Mouse (Mus musculus): ENCODE data around the gene Pop4. TPM values are rescaled to one million over a fixed set of nuclear protein-coding genes. Genes with fewer than 3 reads are reported as not detected.
A peak's percentile ranks its signal among the peaks of the same experiment; 100 is the strongest.
"Not testable (repeated sequence)": the region's sequence is repeated elsewhere in the genome, so short reads cannot be mapped to it uniquely, and the experiment has no call there.

Pop4 gene
- 77.0 and 77.1 TPM in 2 replicates for polyA plus RNA-seq (2016; fragmentation: Nextera tagmentation; extraction: Ambion mirVana)

DNA sequence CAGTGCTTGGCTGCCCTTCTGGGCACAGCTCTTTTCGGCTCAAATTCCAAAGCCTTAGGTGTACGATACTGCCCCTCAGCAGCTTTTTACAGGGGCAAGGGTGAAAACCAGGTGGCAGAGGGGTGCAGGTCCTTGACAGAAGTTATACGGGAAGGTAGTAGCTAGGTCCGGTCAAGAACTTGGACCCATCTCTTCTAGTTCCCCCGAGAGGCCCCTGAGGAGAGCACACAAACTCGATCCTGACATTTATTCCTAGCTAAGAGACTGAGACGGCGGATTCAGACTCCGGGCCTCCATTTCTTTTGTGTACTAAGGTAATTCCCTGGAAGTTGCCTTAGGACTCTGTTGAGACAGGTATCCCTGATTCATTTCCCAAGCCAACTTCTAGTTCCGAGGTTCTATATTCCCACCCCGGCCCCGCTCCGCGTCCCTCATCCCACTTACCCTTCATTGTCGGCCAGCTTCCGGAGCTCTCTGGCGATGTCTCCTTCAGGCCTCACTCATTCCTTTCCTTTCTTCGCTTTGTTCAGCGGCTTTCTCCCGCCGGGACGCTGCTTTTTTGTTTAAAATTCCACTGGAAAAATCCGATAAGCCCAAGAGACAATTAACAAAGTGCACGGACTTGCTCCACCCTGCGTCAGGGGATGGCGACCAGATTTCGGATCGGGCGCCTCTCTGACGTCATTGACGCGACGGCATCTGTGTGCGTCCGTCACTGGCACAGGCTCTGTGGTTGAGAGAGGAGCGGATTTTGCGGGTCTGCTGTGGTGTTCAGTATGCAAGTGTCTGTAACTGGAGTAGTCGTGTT lies at the start of gene Pop4:
TSS of gene Pop4 (minus strand) at position 721 of the 808 bp plus-strand sequence.
- Histone ChIP-seq H3K4me3 (replicated peaks) (peak within 1 kb of the TSS; percentile 75), H3K4me2 (peak within 1 kb of the TSS; percentile 88), H3K36me3 (peaks cover 30% of the 10 kb centered on the region), H3K27me3 (no peaks in the 10 kb centered on the region), H3K9ac (replicated peaks) (peak within 1 kb of the TSS; percentile 77), H3K4me1 (replicated peaks) (peaks cover 14% of the 10 kb centered on the region), H3K9me3 (no peaks in the 10 kb centered on the region), H3K27ac (peak within 1 kb of the TSS; percentile 69)
- under 1% methylated on average over 38 of the region's 38 CpGs for WGBS
- peak; percentile 91 for ATAC-seq (ENCODE audit: insufficient number of reproducible peaks, insufficient read depth, low FRiP score, low TSS enrichment, low read depth)

DNA sequence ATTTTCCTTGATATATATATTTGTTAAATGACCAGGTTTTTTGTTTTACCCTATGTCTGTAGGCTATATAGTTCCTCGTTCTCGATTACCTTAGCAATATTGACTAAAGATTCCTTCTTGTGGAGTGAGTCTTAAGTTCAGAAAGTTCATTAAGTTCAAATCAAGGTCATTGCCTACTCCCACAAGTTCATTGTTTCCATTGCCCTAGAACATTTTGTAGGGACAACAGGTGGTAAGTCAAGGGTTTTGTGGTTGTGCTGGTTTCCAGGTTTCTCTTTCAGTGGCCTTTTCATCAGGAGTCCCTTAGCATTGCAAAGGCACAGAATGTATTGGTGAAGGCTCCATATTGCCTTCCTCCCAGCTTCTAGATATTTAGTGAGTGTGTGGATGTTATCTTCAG lies 49.4 kb upstream of the Pop4 start:
- H3K4me1 ChIP-seq (replicated peaks), result no peaks in the 10 kb centered on the region
- H3K36me3 ChIP-seq, result no peaks in the 10 kb centered on the region
- H3K9ac ChIP-seq (replicated peaks), result no peak overlapping the region
- H3K4me2 ChIP-seq, result no peak overlapping the region
- no peaks in the 10 kb centered on the region for H3K9me3 ChIP-seq
- no peak overlapping the region for H3K27ac ChIP-seq
- no peak overlapping the region for H3K4me3 ChIP-seq (replicated peaks)
- H3K27me3 ChIP-seq, result no peaks in the 10 kb centered on the region
- WGBS, result 91% methylated on average over 2 of the region's 2 CpGs
- ATAC-seq (ENCODE audit: insufficient number of reproducible peaks, insufficient read depth, low FRiP score, low TSS enrichment, low read depth), result no peak

DNA sequence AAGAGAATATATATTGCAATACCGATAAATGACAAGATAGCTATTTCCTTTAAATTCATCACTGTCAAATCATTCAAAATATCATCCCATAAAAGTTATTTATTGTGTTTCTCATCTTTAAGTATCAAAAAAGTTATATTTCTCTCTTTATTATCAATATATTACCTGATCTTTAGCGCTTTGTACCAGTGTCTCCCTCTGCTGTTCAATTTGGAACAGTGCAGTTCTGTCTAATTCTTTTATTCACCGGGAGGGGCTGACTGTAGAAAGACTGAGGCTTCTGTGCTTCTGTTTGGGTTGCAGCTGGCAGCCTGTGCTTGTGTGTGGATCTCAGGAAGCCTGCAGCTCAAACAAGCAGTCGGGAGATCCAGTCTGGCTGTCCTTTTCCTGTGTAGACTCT lies 11.0 kb upstream of the Pop4 start:
- H3K27ac ChIP-seq; H3K9me3 ChIP-seq; H3K4me2 ChIP-seq; H3K4me3 ChIP-seq (replicated peaks); H3K36me3 ChIP-seq; H3K4me1 ChIP-seq (replicated peaks); ATAC-seq (ENCODE audit: insufficient number of reproducible peaks, insufficient read depth, low FRiP score, low TSS enrichment, low read depth); H3K27me3 ChIP-seq; H3K9ac ChIP-seq (replicated peaks): not testable (repeated sequence)
- WGBS, result 33% methylated on average over 4 of the region's 4 CpGs

DNA sequence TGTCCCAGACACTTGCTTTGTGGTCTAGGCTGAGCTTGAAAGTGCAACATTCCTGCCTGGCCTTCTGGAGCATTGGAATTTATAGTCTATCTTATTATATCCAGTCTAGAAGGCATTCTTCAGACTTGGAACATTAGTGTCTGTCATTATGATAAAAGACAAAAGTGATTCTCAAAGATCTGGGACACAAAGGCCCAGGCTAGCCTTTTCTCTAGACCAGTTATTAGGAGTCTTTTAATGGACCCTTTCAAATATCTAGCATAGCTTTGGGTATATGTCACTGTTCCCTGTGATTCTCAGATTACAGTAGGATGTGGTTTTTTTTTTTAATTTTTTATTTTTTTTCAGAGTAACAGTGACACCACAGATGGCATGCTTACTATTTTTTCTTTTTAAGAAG lies 1.3 kb upstream of the Pop4 start:
- Histone ChIP-seq H3K9ac (replicated peaks) (no peak overlapping the region), H3K27ac (no peak overlapping the region), H3K4me1 (replicated peaks) (peaks cover 14% of the 10 kb centered on the region), H3K36me3 (peaks cover 14% of the 10 kb centered on the region), H3K27me3 (no peaks in the 10 kb centered on the region), H3K4me3 (replicated peaks) (no peak overlapping the region), H3K9me3 (no peaks in the 10 kb centered on the region), H3K4me2 (no peak overlapping the region)
- no peak for ATAC-seq (ENCODE audit: insufficient number of reproducible peaks, insufficient read depth, low FRiP score, low TSS enrichment, low read depth)

DNA sequence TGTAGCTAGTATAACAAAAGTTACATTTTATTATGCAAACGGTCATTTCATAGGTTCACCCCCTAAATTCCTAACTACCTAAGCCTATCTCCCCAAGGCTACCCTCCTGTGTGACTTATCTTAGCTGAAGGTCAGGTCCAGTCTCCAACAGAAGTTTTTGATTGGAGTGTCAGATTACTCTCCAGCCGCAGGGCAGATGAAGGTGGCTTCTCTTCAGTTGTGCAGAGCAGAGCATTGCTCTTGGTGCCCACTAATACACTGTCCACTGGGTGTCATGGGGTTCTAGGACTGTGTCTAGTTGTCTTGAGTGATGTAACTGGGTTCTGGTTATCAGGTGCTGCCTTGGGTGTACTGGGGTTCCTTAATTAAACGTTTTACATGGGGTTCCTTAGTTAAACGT lies 636 bp upstream of the Pop4 start:
- peaks cover 14% of the 10 kb centered on the region for H3K4me1 ChIP-seq (replicated peaks)
- no peak overlapping the region for H3K27ac ChIP-seq
- peak overlapping the region; percentile 88 for H3K4me2 ChIP-seq
- ATAC-seq (ENCODE audit: insufficient number of reproducible peaks, insufficient read depth, low FRiP score, low TSS enrichment, low read depth), result 0 out of 2 replicates have a peak, but pooled peaks have one; percentile 18
- H3K36me3 ChIP-seq, result peaks cover 21% of the 10 kb centered on the region
- peak overlapping the region; percentile 75 for H3K4me3 ChIP-seq (replicated peaks)
- H3K9ac ChIP-seq (replicated peaks), result peak overlapping the region; percentile 77
- H3K9me3 ChIP-seq, result no peaks in the 10 kb centered on the region
- no peaks in the 10 kb centered on the region for H3K27me3 ChIP-seq
- WGBS, result 10% methylated on average over 4 of the region's 4 CpGs

DNA sequence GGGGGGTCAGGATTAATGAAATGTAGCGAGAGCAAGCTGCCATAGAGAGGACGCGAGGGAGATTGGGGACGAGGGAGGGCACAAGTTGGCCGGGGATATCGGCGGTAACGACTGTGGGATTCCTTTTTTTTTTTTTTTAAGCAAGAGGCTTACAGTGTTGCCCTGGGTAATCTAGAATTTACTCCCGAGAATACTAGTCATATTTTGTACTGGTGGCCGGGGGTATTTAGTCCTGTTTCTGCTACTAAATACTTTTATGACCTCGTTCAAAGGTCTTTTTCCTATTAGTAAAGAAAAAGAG lies 238 bp upstream of the Pop4 start:
- H3K4me2 ChIP-seq, result peak overlapping the region; percentile 88
- peak overlapping the region; percentile 69 for H3K27ac ChIP-seq
- H3K9me3 ChIP-seq, result no peaks in the 10 kb centered on the region
- WGBS, result 0% methylated on average over 11 of the region's 11 CpGs
- peak overlapping the region; percentile 77 for H3K9ac ChIP-seq (replicated peaks)
- H3K27me3 ChIP-seq, result no peaks in the 10 kb centered on the region
- peaks cover 14% of the 10 kb centered on the region for H3K4me1 ChIP-seq (replicated peaks)
- peak overlapping the region; percentile 75 for H3K4me3 ChIP-seq (replicated peaks)
- H3K36me3 ChIP-seq, result peaks cover 25% of the 10 kb centered on the region
- ATAC-seq (ENCODE audit: insufficient number of reproducible peaks, insufficient read depth, low FRiP score, low TSS enrichment, low read depth), result no peak; the same call in 1 of the 2 replicates

DNA sequence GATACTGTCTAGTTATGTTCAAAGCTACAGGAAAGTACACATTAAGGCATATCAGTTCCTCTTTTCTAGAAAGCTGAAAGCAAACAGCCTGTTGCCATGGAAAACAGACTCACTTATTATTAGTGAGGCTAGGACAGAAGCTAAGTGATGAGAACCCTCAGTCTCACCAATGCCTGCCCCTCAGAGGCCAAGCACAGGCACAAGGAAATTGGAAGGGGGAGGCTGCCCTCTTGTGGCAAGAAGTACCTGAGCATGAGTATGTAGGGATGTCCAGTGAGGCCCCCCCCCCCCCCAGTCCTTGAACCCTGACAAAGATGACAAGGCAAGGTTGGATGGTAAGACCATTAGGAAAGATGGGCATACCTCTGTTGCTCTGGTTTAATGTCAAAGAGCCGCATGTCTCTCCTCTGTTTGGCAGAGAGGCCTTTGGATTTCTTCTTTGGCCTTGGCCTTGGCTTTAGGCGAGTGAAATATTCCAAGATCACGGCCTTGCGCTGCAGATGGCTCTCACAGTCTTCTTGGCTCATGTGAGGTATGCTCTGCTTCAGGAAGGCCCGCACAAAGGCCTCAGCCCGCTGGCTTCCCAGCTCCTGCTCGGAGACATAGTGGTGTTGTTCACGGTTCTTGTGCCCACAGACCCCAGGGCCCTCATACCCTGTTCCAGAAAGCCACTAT lies 4.1 kb downstream of the Pop4 start:
- no peak overlapping the region for H3K4me3 ChIP-seq (replicated peaks)
- peaks cover 68% of the 10 kb centered on the region for H3K36me3 ChIP-seq
- H3K27ac ChIP-seq, result no peak overlapping the region
- ATAC-seq (ENCODE audit: insufficient number of reproducible peaks, insufficient read depth, low FRiP score, low TSS enrichment, low read depth), result no peak
- no peak overlapping the region for H3K4me2 ChIP-seq
- no peaks in the 10 kb centered on the region for H3K27me3 ChIP-seq
- no peaks in the 10 kb centered on the region for H3K9me3 ChIP-seq
- H3K9ac ChIP-seq (replicated peaks), result no peak overlapping the region
- H3K4me1 ChIP-seq (replicated peaks), result peaks cover 14% of the 10 kb centered on the region
- WGBS, result 89% methylated on average over 8 of the region's 8 CpGs

DNA sequence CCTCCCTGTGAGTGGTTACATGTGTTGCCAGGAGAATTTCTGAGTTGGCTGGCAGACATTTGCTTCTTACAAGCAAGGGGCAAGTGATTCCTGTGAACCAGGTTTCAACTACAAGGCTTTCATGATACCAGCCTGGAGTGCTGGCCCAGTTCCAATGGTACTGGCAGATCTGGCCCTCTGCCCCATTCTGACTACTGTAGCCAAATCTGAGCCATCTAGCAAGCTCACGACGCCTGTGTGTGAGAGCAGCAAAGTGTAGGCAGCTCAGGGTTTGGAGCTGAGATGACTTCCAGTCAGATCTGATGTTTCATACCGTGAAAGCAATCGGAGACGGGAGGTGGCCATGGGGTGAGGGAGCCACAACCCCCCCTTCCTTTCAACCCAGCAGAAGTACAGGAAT lies 8.8 kb downstream of the Pop4 start:
- no peak overlapping the region for H3K4me3 ChIP-seq (replicated peaks)
- 93% methylated on average over 5 of the region's 5 CpGs for WGBS
- no peaks in the 10 kb centered on the region for H3K9me3 ChIP-seq
- no peaks in the 10 kb centered on the region for H3K27me3 ChIP-seq
- no peak for ATAC-seq (ENCODE audit: insufficient number of reproducible peaks, insufficient read depth, low FRiP score, low TSS enrichment, low read depth)
- H3K9ac ChIP-seq (replicated peaks), result no peak overlapping the region
- H3K27ac ChIP-seq, result no peak overlapping the region
- peaks cover 65% of the 10 kb centered on the region for H3K36me3 ChIP-seq
- no peak overlapping the region for H3K4me2 ChIP-seq
- no peaks in the 10 kb centered on the region for H3K4me1 ChIP-seq (replicated peaks)

DNA sequence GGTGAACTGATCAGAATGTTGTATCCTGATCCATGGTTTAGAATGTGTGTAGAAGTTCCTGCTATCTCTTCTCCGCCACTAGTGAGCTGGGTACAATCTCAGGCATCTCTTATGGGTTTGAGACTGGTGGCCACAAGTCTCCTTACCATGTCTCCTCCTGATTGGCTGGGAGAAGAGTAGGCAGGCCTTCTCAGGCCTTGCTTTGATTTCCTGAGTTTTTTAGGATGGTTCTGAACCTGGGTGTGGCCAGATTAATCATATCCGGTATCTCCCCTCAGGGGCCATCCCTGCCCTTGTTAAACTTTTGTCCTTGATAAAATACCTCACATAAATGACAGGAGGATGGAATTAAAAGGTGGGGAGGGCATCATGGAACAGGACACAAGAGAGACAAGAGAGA lies 11.6 kb downstream of the Pop4 start:
- no peak for ATAC-seq (ENCODE audit: insufficient number of reproducible peaks, insufficient read depth, low FRiP score, low TSS enrichment, low read depth)
- 86% methylated on average over 2 of the region's 2 CpGs for WGBS
- no peaks in the 10 kb centered on the region for H3K27me3 ChIP-seq
- no peaks in the 10 kb centered on the region for H3K4me1 ChIP-seq (replicated peaks)
- no peak overlapping the region for H3K27ac ChIP-seq
- H3K4me2 ChIP-seq, result no peak overlapping the region
- H3K9ac ChIP-seq (replicated peaks), result no peak overlapping the region
- H3K9me3 ChIP-seq, result no peaks in the 10 kb centered on the region
- no peak overlapping the region for H3K4me3 ChIP-seq (replicated peaks)
- peaks cover 37% of the 10 kb centered on the region for H3K36me3 ChIP-seq

DNA sequence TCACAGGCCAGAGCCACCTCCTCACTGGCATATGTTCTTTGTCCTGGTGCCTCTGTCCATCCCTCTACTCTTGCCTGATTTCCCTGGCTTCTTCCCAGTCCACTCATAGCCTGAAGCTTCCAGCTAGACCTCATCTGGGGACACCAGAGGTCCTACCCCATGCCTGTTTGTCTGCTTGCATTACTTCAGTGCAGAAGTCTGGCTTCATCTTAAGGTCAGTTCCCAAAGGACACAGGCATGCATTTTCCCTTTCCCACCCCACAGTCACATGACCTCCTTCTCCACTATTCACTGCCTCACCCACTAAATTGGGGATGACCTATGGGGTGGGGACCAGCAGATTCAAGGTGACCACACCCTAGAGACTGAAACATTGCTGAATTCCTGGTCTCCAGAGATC lies 17.8 kb downstream of the Pop4 start:
- no peak for ATAC-seq (ENCODE audit: insufficient number of reproducible peaks, insufficient read depth, low FRiP score, low TSS enrichment, low read depth)
- Histone ChIP-seq H3K4me1 (replicated peaks) (no peaks in the 10 kb centered on the region; the same call in 1 of the 2 replicates), H3K4me2 (no peak overlapping the region), H3K4me3 (replicated peaks) (no peak overlapping the region), H3K9ac (replicated peaks) (no peak overlapping the region), H3K27ac (no peak overlapping the region), H3K36me3 (no peaks in the 10 kb centered on the region), H3K27me3 (no peaks in the 10 kb centered on the region), H3K9me3 (no peaks in the 10 kb centered on the region)

DNA sequence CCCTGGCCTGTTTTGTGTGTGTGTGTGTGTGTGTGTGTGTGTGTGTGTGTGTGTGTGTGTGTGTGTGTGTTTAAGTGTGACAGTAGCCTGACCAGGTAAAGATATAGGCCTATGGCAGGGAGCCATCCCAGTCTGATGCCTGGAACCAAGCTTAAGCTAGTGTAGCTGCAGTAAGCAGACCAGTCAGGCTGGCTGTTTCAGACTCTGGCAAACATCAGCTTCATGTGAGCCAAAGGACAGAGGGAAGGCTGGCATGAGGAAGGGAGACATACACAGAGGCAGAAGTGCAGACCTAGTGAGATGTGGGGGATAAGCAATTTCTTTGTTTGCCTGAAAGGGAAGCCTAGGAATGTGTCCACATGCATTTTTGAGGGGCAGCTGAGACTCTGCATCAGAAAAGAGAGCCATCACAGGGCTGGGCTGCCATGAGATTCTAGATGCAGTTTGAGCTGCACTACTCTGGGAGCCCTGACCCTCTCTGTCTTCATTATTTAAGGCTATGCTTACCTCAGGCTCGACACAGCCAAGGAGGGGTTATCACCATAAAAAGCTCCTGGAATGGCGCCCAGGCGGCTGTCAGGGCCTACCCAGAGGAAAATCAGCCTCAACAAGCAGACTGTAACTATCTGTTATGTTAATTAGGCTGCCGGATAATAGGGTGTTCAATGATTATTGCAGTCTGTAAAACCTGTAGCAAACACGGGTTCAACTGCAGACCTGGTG lies 19.6 kb downstream of the Pop4 start:
- Histone ChIP-seq H3K9ac (replicated peaks) (no peak overlapping the region), H3K4me1 (replicated peaks) (no peaks in the 10 kb centered on the region; the same call in 1 of the 2 replicates), H3K36me3 (no peaks in the 10 kb centered on the region), H3K27ac (no peak overlapping the region), H3K27me3 (no peaks in the 10 kb centered on the region), H3K9me3 (no peaks in the 10 kb centered on the region), H3K4me3 (replicated peaks) (no peak overlapping the region), H3K4me2 (no peak overlapping the region)
- no peak for ATAC-seq (ENCODE audit: insufficient number of reproducible peaks, insufficient read depth, low FRiP score, low TSS enrichment, low read depth)
- 26% methylated on average over 5 of the region's 5 CpGs for WGBS
